Comparison of ENCODE assay signal across 9 mouse cellular contexts in the genomic region with DNA sequence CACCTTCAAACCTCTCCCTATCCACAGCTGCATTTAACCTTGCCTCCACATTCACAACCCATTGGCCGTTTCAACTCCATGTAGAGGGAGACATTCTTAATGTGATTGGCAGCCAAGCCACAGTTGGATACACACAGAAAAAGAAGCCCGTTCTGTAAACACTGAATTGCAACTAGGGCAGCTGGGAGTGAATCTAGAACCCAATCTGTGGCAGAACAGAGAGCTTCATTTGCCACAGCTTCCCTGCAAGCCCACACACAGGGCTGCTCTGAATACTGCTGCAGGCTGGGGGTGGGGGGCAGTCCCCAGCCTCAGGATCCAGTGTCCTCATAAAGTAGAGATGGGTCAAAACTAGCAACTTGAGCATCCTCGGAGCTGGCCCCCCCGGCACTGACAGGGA. TPM values are rescaled to one million over a fixed set of nuclear protein-coding genes. Genes with fewer than 3 reads are reported as not detected.
DNase-seq lines count a peak whose midpoint lies in the region; ATAC-seq lines count a peak whose summit lies in the region.
"Had no signal": no experiment of that assay in that cellular context is flagged by ENCODE, and none has a peak within 500 bp of the region (broad histone marks: within the 10 kb centered on the region; RNA-seq: fewer than 3 reads in every experiment).

No protein-coding gene starts in this region.

- 84% methylated on average over 4 of the region's 4 CpGs for WGBS in heart, embryonic 12.5 days
- 76% methylated on average over 4 of the region's 4 CpGs for WGBS in neural tube, embryonic 13.5 days
- 60% methylated on average over 4 of the region's 4 CpGs for WGBS in hindbrain, embryonic 14.5 days

- no peaks in the 10 kb centered on the region for H3K27me3 ChIP-seq in heart, embryonic 12.5 days (replicated peaks)
- no peaks in the 10 kb centered on the region for H3K27me3 ChIP-seq in neural tube, embryonic 13.5 days
- no peaks in the 10 kb centered on the region for H3K27me3 ChIP-seq in hindbrain, embryonic 14.5 days (ENCODE audit: control insufficient read depth, insufficient read depth, low read length)
- H3K27me3 ChIP-seq: lung, embryonic 15.5 days had no signal

- H3K4me1 ChIP-seq in heart, embryonic 12.5 days (replicated peaks) = peaks cover 63% of the 10 kb centered on the region
- peaks cover 88% of the 10 kb centered on the region for H3K4me1 ChIP-seq in neural tube, embryonic 13.5 days (replicated peaks)
- H3K4me1 ChIP-seq in hindbrain, embryonic 14.5 days (replicated peaks; ENCODE audit: control insufficient read depth, insufficient read depth, low read length) = peaks cover 54% of the 10 kb centered on the region

- peak overlapping the region; percentile 17; the same call in 1 of the 2 replicates for H3K4me2 ChIP-seq in heart, embryonic 12.5 days
- H3K4me2 ChIP-seq in neural tube, embryonic 13.5 days = no peak overlapping the region
- H3K4me2 ChIP-seq in hindbrain, embryonic 14.5 days (replicated peaks) = no peak overlapping the region
- H3K4me2 ChIP-seq: lung, embryonic 15.5 days had no signal

- H3K4me3 ChIP-seq in heart, embryonic 12.5 days = no peak overlapping the region
- H3K4me3 ChIP-seq in neural tube, embryonic 13.5 days = no peak overlapping the region
- H3K4me3 ChIP-seq in hindbrain, embryonic 14.5 days (replicated peaks; ENCODE audit: low read length) = no peak overlapping the region
- H3K4me3 ChIP-seq: lung, embryonic 15.5 days had no signal

- no peak overlapping the region for H3K9ac ChIP-seq in heart, embryonic 12.5 days
- no peak overlapping the region; the same call in 1 of the 2 replicates for H3K9ac ChIP-seq in neural tube, embryonic 13.5 days
- no peak overlapping the region for H3K9ac ChIP-seq in hindbrain, embryonic 14.5 days
- H3K9ac ChIP-seq: lung, embryonic 15.5 days had no signal

- no peak for ATAC-seq in heart, embryonic 12.5 days (ENCODE audit: insufficient number of reproducible peaks, low FRiP score)
- ATAC-seq in neural tube, embryonic 13.5 days (ENCODE audit: low read depth) = no peak
- no peak for ATAC-seq in hindbrain, embryonic 14.5 days (ENCODE audit: low FRiP score)

- no peak overlapping the region for H3K27ac ChIP-seq in heart, embryonic 12.5 days (ENCODE audit: poor library complexity, severe bottlenecking)
- peak overlapping the region; percentile 67; the same call in 1 of the 2 replicates for H3K27ac ChIP-seq in neural tube, embryonic 13.5 days (replicated peaks)
- H3K27ac ChIP-seq in hindbrain, embryonic 14.5 days = peak overlapping the region; percentile 52; the same call in 1 of the 2 replicates
- H3K27ac ChIP-seq: lung, embryonic 15.5 days had no signal

- H3K9me3 ChIP-seq in heart, embryonic 12.5 days (replicated peaks) = no peaks in the 10 kb centered on the region
- H3K9me3 ChIP-seq in neural tube, embryonic 13.5 days = no peaks in the 10 kb centered on the region
- H3K9me3 ChIP-seq in hindbrain, embryonic 14.5 days (ENCODE audit: control insufficient read depth, low read length) = no peaks in the 10 kb centered on the region
- H3K9me3 ChIP-seq: lung, embryonic 15.5 days had no signal

- peaks cover under 1% of the 10 kb centered on the region; the same call in 1 of the 2 replicates for H3K36me3 ChIP-seq in heart, embryonic 12.5 days
- H3K36me3 ChIP-seq in neural tube, embryonic 13.5 days = peaks cover 7% of the 10 kb centered on the region; the same call in 1 of the 2 replicates
- H3K36me3 ChIP-seq in hindbrain, embryonic 14.5 days (replicated peaks; ENCODE audit: control insufficient read depth, insufficient read depth) = no peaks in the 10 kb centered on the region
- H3K36me3 ChIP-seq: lung, embryonic 15.5 days had no signal

- no peak for DNase-seq in heart, adult 9 months (ENCODE audit: low spot score in 2 of 2)
- DNase-seq in neural tube, embryonic 10.5 days (ENCODE audit: extremely low spot score, low spot score) = no peak
- DNase-seq in hindbrain, embryonic 14.5 days (ENCODE audit: low spot score) = no peak
- DNase-seq in adrenal gland, postnatal 25 days = no peak
- DNase-seq in right cerebral cortex, postnatal 14 days = no peak
- DNase-seq: kidney, postnatal 10 days had no signal

RNA-seq across cellular contexts. Expression of a gene that starts 4.8 kb away (rescaled TPM):
- 51.1 and 52.9 TPM in 2 replicates for polyA plus RNA-seq in heart, embryonic 12.5 days (2016; fragmentation: Nextera tagmentation; extraction: Ambion mirVana)
- 32.2 and 33.9 TPM in 2 replicates for polyA plus RNA-seq in neural tube, embryonic 13.5 days (2015; fragmentation: Nextera tagmentation; extraction: Ambion mirVana)
- polyA plus RNA-seq in hindbrain, embryonic 14.5 days (2014; fragmentation: Nextera tagmentation; extraction: Ambion mirVana) = 31.0 and 33.9 TPM in 2 replicates
- total RNA-seq in adrenal gland, postnatal 25 days (2021) = 8.4 and 8.6 TPM in 2 replicates

RNA-seq across cellular contexts. Expression of a gene that starts 31.1 kb away (rescaled TPM):
- 13.6 and 14.2 TPM in 2 replicates for polyA plus RNA-seq in heart, embryonic 12.5 days (2016; fragmentation: Nextera tagmentation; extraction: Ambion mirVana)
- 9.2 and 9.8 TPM in 2 replicates for polyA plus RNA-seq in neural tube, embryonic 13.5 days (2015; fragmentation: Nextera tagmentation; extraction: Ambion mirVana)
- polyA plus RNA-seq in hindbrain, embryonic 14.5 days (2014; fragmentation: Nextera tagmentation; extraction: Ambion mirVana) = 10.0 and 10.4 TPM in 2 replicates
- 20.7 and 26.8 TPM in 2 replicates for total RNA-seq in adrenal gland, postnatal 25 days (2021)
